Mouse (Mus musculus): ENCODE data around the gene Map3k11. TPM values are rescaled to one million over a fixed set of nuclear protein-coding genes. Genes with fewer than 3 reads are reported as not detected.
A peak's percentile ranks its signal among the peaks of the same experiment; 100 is the strongest.

The Map3k11 gene
- polyA plus RNA-seq, 1 experiment from 2014 or later, result 36.8 TPM

DNA sequence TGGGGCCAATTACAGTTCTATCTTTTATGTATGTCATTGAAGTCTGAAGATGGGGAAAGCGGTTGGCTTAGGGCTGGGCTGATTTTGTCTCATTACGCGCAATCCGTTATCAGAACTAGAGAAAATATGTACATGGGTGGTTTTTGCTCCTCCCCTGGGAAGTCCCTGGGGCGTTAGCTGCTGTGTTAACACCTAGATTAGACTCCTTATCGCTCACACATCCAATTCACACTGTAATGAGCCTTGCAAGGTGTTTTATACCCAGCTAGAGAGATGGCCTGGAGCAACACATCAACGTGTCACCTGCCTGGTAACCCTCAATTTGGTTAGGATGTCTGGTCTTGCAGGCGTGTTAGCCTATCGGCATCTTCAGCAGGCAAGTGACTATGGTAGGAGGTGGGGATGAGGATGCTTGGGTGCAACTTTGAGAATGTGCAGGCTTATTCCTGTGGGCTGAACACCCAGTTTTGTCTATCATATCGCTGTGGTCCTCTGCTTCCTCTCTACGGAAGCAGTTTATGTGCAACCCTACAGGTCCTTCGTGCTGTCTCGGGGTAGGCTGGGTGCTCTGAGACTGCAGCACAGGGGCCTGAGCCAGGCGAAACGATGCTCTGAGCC lies 38.5 kb downstream of the Map3k11 start:
- TF ChIP-seq EP300 (IDR thresholded peaks at IDR 0.05) (no peak), CTCF (IDR thresholded peaks at IDR 0.05) (no peak)
- no peak overlapping the region for H3K9ac ChIP-seq (replicated peaks; ENCODE audit: low read depth)
- ATAC-seq (no peak), DNase-seq (ENCODE audit: low spot score) (no peak)
- peak overlapping the region; percentile 92 for H3K4me3 ChIP-seq (ENCODE audit: low read depth, low read length)
- no peaks in the 10 kb centered on the region for H3K27me3 ChIP-seq (replicated peaks; ENCODE audit: insufficient read depth, low read length)
- 62% methylated on average over 15 of the region's 15 CpGs for WGBS
- peaks cover 45% of the 10 kb centered on the region for H3K4me1 ChIP-seq (ENCODE audit: insufficient read depth, low read depth, low read length)
- H3K4me2 ChIP-seq (replicated peaks; ENCODE audit: low read depth, low read length), result peak overlapping the region; percentile 90
- peak overlapping the region; percentile 84 for H3K27ac ChIP-seq (ENCODE audit: low read length)
- no peaks in the 10 kb centered on the region for H3K9me3 ChIP-seq (ENCODE audit: low read length)
- no peaks in the 10 kb centered on the region for H3K36me3 ChIP-seq (ENCODE audit: insufficient read depth, low read length)

DNA sequence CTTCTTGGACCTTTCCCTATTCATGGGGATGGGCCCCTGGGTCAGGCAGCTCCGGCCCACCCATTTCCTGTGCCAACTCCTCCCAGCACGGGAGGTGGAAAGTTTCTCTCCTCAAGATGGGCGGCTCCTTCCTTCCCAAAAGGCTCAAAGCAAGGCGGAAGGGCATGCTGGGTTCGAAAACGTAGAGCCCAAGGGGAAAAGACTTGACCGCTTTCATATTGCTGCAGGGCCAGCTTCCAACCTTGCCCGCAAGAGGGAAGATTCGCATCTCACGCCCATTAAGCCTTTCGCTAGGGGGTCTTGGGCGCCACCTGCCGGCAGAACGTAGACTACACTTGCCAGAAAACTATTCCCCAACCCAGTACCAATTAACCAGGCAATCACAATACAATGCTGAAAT lies 39.2 kb downstream of the Map3k11 start:
- TF ChIP-seq EP300 (IDR thresholded peaks at IDR 0.05) (peak; percentile 89), CTCF (IDR thresholded peaks at IDR 0.05) (peak; percentile 99)
- no peaks in the 10 kb centered on the region for H3K9me3 ChIP-seq (ENCODE audit: low read length)
- H3K4me1 ChIP-seq (ENCODE audit: insufficient read depth, low read depth, low read length), result peaks cover 45% of the 10 kb centered on the region
- H3K4me3 ChIP-seq (ENCODE audit: low read depth, low read length), result peak overlapping the region; percentile 92
- WGBS, result 2% methylated on average over 14 of the region's 14 CpGs
- no peaks in the 10 kb centered on the region for H3K36me3 ChIP-seq (ENCODE audit: insufficient read depth, low read length)
- no peak overlapping the region; the same call in 1 of the 2 replicates for H3K9ac ChIP-seq (replicated peaks; ENCODE audit: low read depth)
- peak; percentile 93 for DNase-seq (ENCODE audit: low spot score)
- H3K27ac ChIP-seq (ENCODE audit: low read length), result peak overlapping the region; percentile 84
- H3K4me2 ChIP-seq (replicated peaks; ENCODE audit: low read depth, low read length), result peak overlapping the region; percentile 90
- no peaks in the 10 kb centered on the region for H3K27me3 ChIP-seq (replicated peaks; ENCODE audit: insufficient read depth, low read length)
- peak; percentile 10 for ATAC-seq

DNA sequence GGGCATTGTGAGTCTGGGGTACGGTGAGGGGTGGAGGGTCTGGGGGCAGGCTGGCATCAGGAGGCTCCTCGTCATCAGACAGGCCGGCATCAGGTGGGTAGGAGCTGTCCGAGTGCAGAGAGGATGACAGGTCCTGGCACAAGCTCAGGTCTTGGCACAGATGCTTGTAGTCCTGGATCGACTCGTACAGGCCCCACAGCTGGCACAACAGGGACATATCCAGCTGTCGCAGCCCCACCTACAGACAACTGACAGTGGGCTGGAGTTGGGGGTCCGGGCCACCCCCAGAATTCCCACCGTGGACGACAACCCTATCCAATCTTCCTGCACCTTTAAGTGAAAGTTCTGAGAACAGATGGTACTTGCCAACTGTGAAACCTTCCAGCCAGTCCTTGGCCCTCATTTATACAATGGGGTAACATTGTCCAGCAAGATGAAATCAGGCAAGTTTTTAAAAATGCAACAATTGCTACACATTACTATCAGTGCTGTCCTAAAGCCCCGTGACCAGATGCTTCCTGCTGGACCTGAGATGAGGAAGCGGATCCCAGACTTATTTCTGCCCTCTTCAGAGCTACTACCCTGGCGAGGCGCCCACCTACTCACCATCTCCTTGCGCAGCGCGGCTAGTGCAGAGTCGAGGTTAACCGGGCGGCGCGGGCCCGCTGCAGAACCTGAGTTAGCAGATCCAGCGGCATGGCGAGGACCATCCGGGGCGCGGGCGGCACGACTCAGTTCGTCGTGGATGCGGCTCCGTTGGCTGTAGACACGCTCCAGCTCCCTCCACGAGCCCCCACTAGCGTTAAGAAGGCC lies 40.3 kb downstream of the Map3k11 start:
- no peak for TF ChIP-seq CTCF (IDR thresholded peaks at IDR 0.05)
- TF ChIP-seq EP300 (IDR thresholded peaks at IDR 0.05), result no peak
- DNase-seq (ENCODE audit: low spot score), result peak; percentile 65
- Histone ChIP-seq H3K4me1 (ENCODE audit: insufficient read depth, low read depth, low read length) (peaks cover 45% of the 10 kb centered on the region), H3K36me3 (ENCODE audit: insufficient read depth, low read length) (no peaks in the 10 kb centered on the region), H3K9me3 (ENCODE audit: low read length) (no peaks in the 10 kb centered on the region), H3K27me3 (replicated peaks; ENCODE audit: insufficient read depth, low read length) (no peaks in the 10 kb centered on the region), H3K9ac (replicated peaks; ENCODE audit: low read depth) (peak overlapping the region; percentile 91), H3K27ac (ENCODE audit: low read length) (peak overlapping the region; percentile 91), H3K4me3 (ENCODE audit: low read depth, low read length) (peak overlapping the region; percentile 92), H3K4me2 (replicated peaks; ENCODE audit: low read depth, low read length) (peak overlapping the region; percentile 90)
- peak; percentile 8 for ATAC-seq
- WGBS, result 7% methylated on average over 37 of the region's 37 CpGs

DNA sequence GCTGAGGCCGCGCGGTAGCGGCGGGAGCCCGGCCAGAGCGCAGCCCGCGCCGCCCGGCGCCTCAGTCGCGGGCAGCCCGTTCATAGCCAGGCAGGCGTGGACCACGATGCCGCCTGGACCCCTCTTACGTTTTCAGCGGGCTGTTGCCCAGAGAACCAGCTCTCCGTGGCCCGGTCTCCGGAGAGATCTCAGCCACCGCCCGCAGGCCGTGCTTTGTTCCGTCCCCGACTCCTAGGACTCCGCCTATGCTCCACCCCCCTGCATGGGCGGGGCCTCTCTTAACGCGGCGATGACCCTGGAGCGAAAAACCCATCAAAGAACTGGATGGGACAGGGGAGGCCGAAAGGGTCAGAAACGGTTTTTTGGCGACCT lies 40.9 kb downstream of the Map3k11 start, which contains the start of gene Fam89b:
Gene Fam89b (minus strand): TSS at position 210 of the 372 bp plus-strand sequence.
- DNase-seq (ENCODE audit: low spot score), result peak; percentile 94
- peak within 1 kb of the TSS; percentile 91 for H3K9ac ChIP-seq (replicated peaks; ENCODE audit: low read depth)
- under 1% methylated on average over 37 of the region's 37 CpGs for WGBS
- no peaks in the 10 kb centered on the region for H3K27me3 ChIP-seq (replicated peaks; ENCODE audit: insufficient read depth, low read length)
- H3K36me3 ChIP-seq (ENCODE audit: insufficient read depth, low read length), result no peaks in the 10 kb centered on the region
- H3K9me3 ChIP-seq (ENCODE audit: low read length), result no peaks in the 10 kb centered on the region
- H3K4me2 ChIP-seq (replicated peaks; ENCODE audit: low read depth, low read length), result peak within 1 kb of the TSS; percentile 90
- peak within 1 kb of the TSS; percentile 92 for H3K4me3 ChIP-seq (ENCODE audit: low read depth, low read length)
- peak; percentile 69 for ATAC-seq
- H3K4me1 ChIP-seq (ENCODE audit: insufficient read depth, low read depth, low read length), result peaks cover 42% of the 10 kb centered on the region
- peak within 1 kb of the TSS; percentile 91 for H3K27ac ChIP-seq (ENCODE audit: low read length)
- TF ChIP-seq EP300 (IDR thresholded peaks at IDR 0.05) (no peak), CTCF (IDR thresholded peaks at IDR 0.05) (no peak)

DNA sequence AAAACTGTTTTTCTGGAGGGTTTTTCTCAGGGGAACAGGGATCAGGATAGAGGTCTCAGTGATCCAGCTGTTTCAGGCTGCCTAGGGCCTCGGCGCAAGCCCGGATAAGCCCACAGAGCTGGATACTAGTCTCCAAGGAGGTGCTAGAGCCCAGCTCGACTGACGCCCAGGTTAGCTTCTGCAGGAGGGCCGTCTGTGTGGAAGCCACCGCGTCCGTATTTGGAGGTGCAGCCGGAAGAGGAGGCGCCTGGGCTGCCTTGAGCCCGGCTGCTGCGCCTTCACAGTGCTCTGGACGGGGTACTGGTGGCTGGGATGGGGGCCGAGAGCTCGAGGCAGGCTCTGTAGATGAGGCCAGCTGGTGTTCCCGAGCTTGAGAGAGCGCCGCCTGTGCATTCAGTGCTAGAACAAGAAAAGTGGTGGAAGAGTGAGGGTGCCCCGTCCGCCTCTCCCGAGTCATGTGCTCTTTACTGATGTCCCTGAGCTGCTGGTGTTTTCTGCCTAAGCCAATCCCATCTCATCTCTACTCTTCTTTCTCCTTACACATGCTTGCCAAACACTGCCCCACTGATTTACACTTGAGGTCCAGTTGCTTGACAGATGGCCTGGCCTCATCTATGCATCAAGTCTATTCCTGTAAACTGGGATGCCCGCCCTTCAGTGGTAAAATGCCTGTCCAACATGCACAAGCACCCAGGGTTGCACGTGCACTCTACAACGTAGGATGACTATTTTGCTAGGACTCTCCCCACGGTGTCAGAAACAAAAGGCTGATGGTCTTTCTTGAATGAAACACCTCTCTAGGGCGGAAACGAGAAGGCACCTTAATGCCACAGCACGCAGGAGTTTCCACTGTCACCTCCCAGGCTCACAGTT lies 42.0 kb downstream of the Map3k11 start:
- no peaks in the 10 kb centered on the region for H3K36me3 ChIP-seq (ENCODE audit: insufficient read depth, low read length)
- H3K4me2 ChIP-seq (replicated peaks; ENCODE audit: low read depth, low read length), result peak overlapping the region; percentile 85
- DNase-seq (ENCODE audit: low spot score) (no peak), ATAC-seq (no peak)
- H3K4me1 ChIP-seq (ENCODE audit: insufficient read depth, low read depth, low read length), result peaks cover 35% of the 10 kb centered on the region
- H3K27me3 ChIP-seq (replicated peaks; ENCODE audit: insufficient read depth, low read length), result no peaks in the 10 kb centered on the region
- no peaks in the 10 kb centered on the region for H3K9me3 ChIP-seq (ENCODE audit: low read length)
- peak overlapping the region; percentile 57; the same call in 1 of the 2 replicates for H3K4me3 ChIP-seq (ENCODE audit: low read depth, low read length)
- 0 out of 2 replicates have a peak overlapping the region, but pooled peaks have one; percentile 29 for H3K9ac ChIP-seq (replicated peaks; ENCODE audit: low read depth)
- TF ChIP-seq EP300 (IDR thresholded peaks at IDR 0.05) (no peak), CTCF (IDR thresholded peaks at IDR 0.05) (no peak)
- no peak overlapping the region for H3K27ac ChIP-seq (ENCODE audit: low read length)
- 75% methylated on average over 27 of the region's 29 CpGs for WGBS

Measured in lung, postnatal 0 days (tissue).